Mouse (Mus musculus) C2C12 (cell line): ENCODE measurements at regions not wholly inside any gene's neighbourhood (a gene's known extent, or its start where the extent isn't known, plus 50 kb on each side); places are given as distances from the start of the nearest gene placed in this dataset.

Experiments
- H3K27me3 ChIP-seq: one replicate; pipeline ENCODE4 v1.6.1; 2011; ENCODE audit not compliant: control insufficient read depth, insufficient read depth, insufficient read length
- H3K36me3 ChIP-seq: one replicate; pipeline ENCODE4 v1.6.1; 2011; ENCODE audit not compliant: control insufficient read depth, insufficient read depth
- H3K4me3 ChIP-seq: one replicate; pipeline ENCODE4 v1.5.1; 2011; ENCODE audit warnings: mild to moderate bottlenecking, control low read depth; ENCODE audit not compliant: poor library complexity, insufficient read depth, severe bottlenecking
- H3K79me2 ChIP-seq: one replicate; pipeline ENCODE4 v1.6.1; 2011; ENCODE audit not compliant: control insufficient read depth, insufficient read depth
- H3K79me3 ChIP-seq: one replicate; pipeline ENCODE4 v1.6.1; 2011; ENCODE audit warnings: low read depth, control low read depth
- H3ac ChIP-seq: one replicate; pipeline ENCODE3; 2011; ENCODE audit warnings: low read depth; ENCODE audit not compliant: control insufficient read depth, insufficient read length
- CEBPB ChIP-seq: IDR thresholded peaks from one replicate; pipeline ENCODE4 v1.6.1; 2011; ENCODE audit warnings: low read depth, mild to moderate bottlenecking, control low read depth, moderate library complexity
- CTCF ChIP-seq: IDR thresholded peaks from one replicate; pipeline ENCODE4 v1.5.1; 2011; ENCODE audit not compliant: control insufficient read depth, insufficient read depth, insufficient read length
- FOSL1 ChIP-seq: IDR thresholded peaks from one replicate; pipeline ENCODE4 v1.8.0; 2011; ENCODE audit warnings: mild to moderate bottlenecking, low read length; ENCODE audit not compliant: poor library complexity, insufficient read depth, severe bottlenecking
- MAX ChIP-seq: IDR thresholded peaks from one replicate; pipeline ENCODE4 v1.6.1; 2011; ENCODE audit warnings: mild to moderate bottlenecking, control low read depth
- MYOD1 ChIP-seq: IDR thresholded peaks from one replicate; pipeline ENCODE4 v1.6.1; 2011; ENCODE audit warnings: low read depth; ENCODE audit not compliant: control insufficient read depth, insufficient read length
- MYOG ChIP-seq: IDR thresholded peaks from one replicate; pipeline ENCODE4 v1.6.1; 2011; ENCODE audit not compliant: control insufficient read depth, insufficient read length; ENCODE audit errors: extremely low read depth
- USF1 ChIP-seq: IDR thresholded peaks from one replicate; pipeline ENCODE4 v1.6.1; 2011; ENCODE audit warnings: low read depth, mild to moderate bottlenecking, control low read depth, moderate library complexity

DNA sequence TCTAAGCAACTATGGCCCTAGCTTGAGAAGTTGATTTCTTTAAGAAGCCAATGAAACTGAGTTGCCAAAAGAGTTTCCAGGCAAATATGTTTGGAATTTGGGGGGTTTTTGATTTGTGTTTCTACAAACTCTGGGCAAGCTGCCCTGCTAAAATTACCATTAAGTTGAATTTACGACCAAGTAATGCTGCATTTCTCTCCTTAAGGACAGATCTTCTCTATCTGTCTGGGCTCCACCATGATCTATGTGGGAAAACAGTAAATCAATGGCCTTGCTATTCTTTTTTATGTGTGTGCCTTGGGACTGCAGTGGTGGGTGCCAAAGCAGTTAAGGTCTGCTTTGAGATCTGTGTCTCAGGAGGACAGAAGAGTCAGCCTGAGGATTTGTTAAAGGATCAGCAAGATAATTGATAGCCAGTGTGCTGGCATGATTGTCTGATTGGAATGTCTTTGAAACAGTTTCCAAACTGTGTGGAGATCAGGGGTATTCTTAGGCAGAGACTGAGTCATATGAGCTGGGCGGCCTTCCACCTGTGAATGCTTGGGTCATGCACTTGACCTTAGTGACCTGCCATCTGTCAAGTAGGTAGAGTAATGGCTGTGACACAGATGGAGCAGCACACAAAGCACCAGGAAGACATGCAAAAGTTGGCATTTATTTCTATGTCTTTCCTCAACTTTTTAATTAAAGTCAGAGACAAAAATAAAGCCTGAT lies 91.1 kb upstream of the Pmch start:
- TF ChIP-seq USF1 (no peak), FOSL1 (no peak), MYOG (no peak), MAX (no peak), CEBPB (no peak), MYOD1 (no peak), CTCF (no peak)
- H3K4me3 ChIP-seq = no peak overlapping the region

DNA sequence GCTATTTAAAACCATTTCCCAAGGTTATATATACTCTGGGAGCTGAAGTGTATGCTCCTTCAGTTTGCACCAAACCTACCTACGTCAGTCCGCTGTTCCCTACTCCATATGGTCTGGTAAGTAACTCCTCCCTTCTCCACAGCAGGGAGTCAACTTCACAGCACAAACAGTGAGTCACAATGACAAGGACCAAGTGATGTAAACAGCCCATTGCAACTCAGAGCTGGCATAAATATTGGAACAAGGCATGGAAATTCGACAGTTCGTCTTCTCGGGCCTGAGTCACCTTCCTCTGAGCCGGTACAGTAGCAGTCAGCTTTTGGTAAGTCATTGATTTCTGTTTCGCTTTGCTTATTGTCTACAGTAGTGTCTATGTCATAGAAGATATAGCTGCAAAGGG lies 82.2 kb upstream of the Pmch start:
- Histone ChIP-seq H3K4me3 (no peak overlapping the region), H3K27me3 (no peaks in the 10 kb centered on the region)
- TF ChIP-seq FOSL1 (peak; percentile 62), MYOD1 (no peak)

More for the DNA sequence above, 91.1 kb upstream of the Pmch start:
- Histone ChIP-seq H3K27me3 (no peaks in the 10 kb centered on the region), H3K79me3 (no peaks in the 10 kb centered on the region), H3K79me2 (no peaks in the 10 kb centered on the region), H3ac (no peak overlapping the region), H3K36me3 (no peaks in the 10 kb centered on the region)

GRCm38 (mm10) chr10:88010866-88011265 lies 80.0 kb upstream of the Pmch start:
- H3K36me3 ChIP-seq = no peaks in the 10 kb centered on the region
- no peak overlapping the region for H3K4me3 ChIP-seq
- H3K79me2 ChIP-seq = no peaks in the 10 kb centered on the region
- H3K27me3 ChIP-seq = no peaks in the 10 kb centered on the region
- no peaks in the 10 kb centered on the region for H3K79me3 ChIP-seq
- no peak overlapping the region for H3ac ChIP-seq
- TF ChIP-seq CEBPB (no peak), MYOG (no peak), MAX (no peak), FOSL1 (no peak), MYOD1 (no peak), USF1 (no peak), CTCF (no peak)

More for the DNA sequence above, 82.2 kb upstream of the Pmch start:
- H3ac ChIP-seq = no peak overlapping the region
- H3K79me3 ChIP-seq = no peaks in the 10 kb centered on the region
- H3K79me2 ChIP-seq = no peaks in the 10 kb centered on the region
- no peaks in the 10 kb centered on the region for H3K36me3 ChIP-seq

DNA sequence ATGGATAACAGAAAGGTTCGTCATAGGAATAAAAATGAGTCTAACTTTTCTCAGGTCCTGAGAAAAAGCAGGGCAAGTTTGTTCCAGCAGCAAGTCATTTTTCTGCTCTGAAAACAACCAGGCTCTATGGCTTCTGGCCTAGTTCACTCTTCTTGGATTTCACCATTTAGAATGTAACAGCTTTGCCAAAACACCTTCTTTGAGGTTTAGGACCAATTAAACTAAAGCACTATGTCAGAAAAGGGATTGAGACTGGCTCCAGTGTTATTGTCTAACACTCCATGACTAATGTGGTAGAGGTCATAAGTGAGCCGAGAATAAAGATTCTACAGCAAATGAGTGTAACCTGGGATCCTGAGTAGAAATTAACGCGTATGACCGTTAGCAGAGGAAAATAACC lies 58.9 kb upstream of the Pmch start:
- Histone ChIP-seq H3K79me2 (no peaks in the 10 kb centered on the region), H3K27me3 (no peaks in the 10 kb centered on the region), H3K79me3 (no peaks in the 10 kb centered on the region), H3ac (no peak overlapping the region), H3K4me3 (no peak overlapping the region), H3K36me3 (no peaks in the 10 kb centered on the region)
- TF ChIP-seq MYOD1 = no peak
- TF ChIP-seq CEBPB = no peak
- TF ChIP-seq MYOG = no peak
- no peak for TF ChIP-seq USF1
- TF ChIP-seq MAX = no peak
- TF ChIP-seq FOSL1 = no peak
- TF ChIP-seq CTCF = no peak
